Mouse (Mus musculus) cerebellum, adult 2 months (tissue): ENCODE data around the gene Atad2b.

Experiments
- CTCF ChIP-seq: fragments of 200-500 bp; IDR thresholded peaks from 2 replicates; pipeline ENCODE4 v1.5.1; 2011; ENCODE audit warnings: low read depth, mild to moderate bottlenecking, control low read depth, low read length, moderate library complexity, borderline replicate concordance; ENCODE audit not compliant: insufficient read depth
- POLR2A ChIP-seq: fragments of 200-500 bp; IDR thresholded peaks from 2 replicates; pipeline ENCODE4 v1.6.1; 2011; ENCODE audit warnings: low read length, control low read depth, borderline replicate concordance; ENCODE audit not compliant: insufficient read depth

GRCm38 (mm10) chr12:4978324-4978723 lies 61.2 kb downstream of the Atad2b start:
- TF ChIP-seq POLR2A, result no peak
- no peak for TF ChIP-seq CTCF
